Mouse (Mus musculus) kidney, postnatal 0 days (tissue): ENCODE measurements around the gene Gm20696. TPM values are rescaled to one million over a fixed set of nuclear protein-coding genes. Genes with fewer than 3 reads are reported as not detected.

ENCODE experiments used
- ATAC-seq: fragments of 200-750 bp; cut with Nextera tagmentation; replicated peaks from 2 replicates; pipeline ENCODE4 v1.8.0; 2017; ENCODE audit warnings: low read depth, moderate number of reproducible peaks, moderate TSS enrichment, moderate library complexity; ENCODE audit not compliant: low FRiP score
- DNase-seq: peaks from one replicate; pipeline ENCODE4 v3.0.0-alpha.2; 2016; ENCODE audit warnings: low spot score
- H3K27ac ChIP-seq: fragments of 300-500 bp; sonication (generic); 2 replicates; pipeline ENCODE4 v1.5.1; 2014; ENCODE audit warnings: mild to moderate bottlenecking
- H3K27me3 ChIP-seq: fragments of 300-500 bp; sonication (generic); 2 replicates; pipeline ENCODE4 v1.6.1; 2014; ENCODE audit warnings: low read length, mixed read lengths; ENCODE audit not compliant: insufficient read depth
- H3K36me3 ChIP-seq: fragments of 300-500 bp; sonication (generic); 2 replicates; pipeline ENCODE4 v1.6.1; 2014; ENCODE audit warnings: low read length, mixed read lengths; ENCODE audit not compliant: insufficient read depth
- H3K4me1 ChIP-seq: fragments of 300-500 bp; sonication (generic); replicated peaks from 2 replicates; pipeline ENCODE4 v1.6.1; 2014; ENCODE audit warnings: antibody characterized with exemption, low read length, mixed read lengths; ENCODE audit not compliant: insufficient read depth
- H3K4me2 ChIP-seq: fragments of 300-500 bp; sonication (generic); 2 replicates; pipeline ENCODE4 v1.6.1; 2014; ENCODE audit warnings: mild to moderate bottlenecking, low read length, moderate library complexity, mixed read lengths
- H3K4me3 ChIP-seq: fragments of 300-500 bp; sonication (generic); replicated peaks from 2 replicates; pipeline ENCODE4 v1.5.1; 2014; ENCODE audit warnings: low read depth, low read length
- H3K9ac ChIP-seq: fragments of 300-500 bp; sonication (generic); 2 replicates; pipeline ENCODE4 v1.6.1; 2014; ENCODE audit warnings: low read depth, low read length
- H3K9me3 ChIP-seq: fragments of 300-500 bp; sonication (generic); replicated peaks from 2 replicates; pipeline ENCODE4 v1.6.1; 2016; ENCODE audit warnings: low read length, inconsistent platforms, mixed read lengths
- CTCF ChIP-seq: IDR thresholded peaks from 2 replicates; pipeline ENCODE4 v1.5.1; 2016; ENCODE audit warnings: antibody characterized with exemption, low read depth, mild to moderate bottlenecking, moderate library complexity
- WGBS: fragments of 180-500 bp; shearing (Covaris S2); extraction: QIAGEN DNeasy Blood & Tissue Kit; methylation state at CpG from one replicate; pipeline ENCODE4 v1.1.7; 2014; 5-methylcytosine and 5-hydroxymethylcytosine counted together
- polyA plus RNA-seq: library from polyadenylated mRNA; unstranded; fragments of >200 nt; fragmentation: Nextera tagmentation; extraction: Ambion mirVana; gene quantifications from 2 replicates; pipeline ENCODE4 v1.2.1, GENCODE M21; 2015

Gm20696 gene
- polyA plus RNA-seq, 1 experiment from 2014 or later: 1.7 TPM

DNA sequence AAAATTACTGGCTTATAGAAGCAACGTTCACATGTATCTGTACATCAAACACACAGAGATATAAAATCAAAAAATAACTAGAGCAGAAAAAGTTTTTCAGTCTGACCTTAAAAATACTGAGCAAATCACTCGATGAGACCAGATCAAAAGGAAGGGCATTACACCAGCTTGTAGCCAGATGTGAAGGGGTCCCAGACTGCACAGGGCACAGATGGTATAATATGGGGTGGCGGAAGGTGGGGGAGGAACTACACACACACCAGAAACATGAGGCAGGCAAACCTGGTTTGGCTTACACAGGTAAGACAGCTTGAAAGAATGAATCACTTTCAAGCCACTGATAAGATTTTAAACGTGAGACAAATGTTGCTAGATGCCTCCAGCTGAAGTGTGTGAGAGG, 45.4 kb downstream of the Gm20696 start:
- H3K27ac ChIP-seq: no peak overlapping the region
- no peak for TF ChIP-seq CTCF
- H3K27me3 ChIP-seq: no peaks in the 10 kb centered on the region
- H3K36me3 ChIP-seq: no peaks in the 10 kb centered on the region
- DNase-seq (no peak), ATAC-seq (no peak)
- no peak overlapping the region for H3K9ac ChIP-seq
- no peak overlapping the region for H3K4me3 ChIP-seq
- 54% methylated on average over 4 of the region's 4 CpGs for WGBS
- no peaks in the 10 kb centered on the region; the same call in 1 of the 2 replicates for H3K4me1 ChIP-seq
- H3K4me2 ChIP-seq: no peak overlapping the region
- H3K9me3 ChIP-seq: no peaks in the 10 kb centered on the region

DNA sequence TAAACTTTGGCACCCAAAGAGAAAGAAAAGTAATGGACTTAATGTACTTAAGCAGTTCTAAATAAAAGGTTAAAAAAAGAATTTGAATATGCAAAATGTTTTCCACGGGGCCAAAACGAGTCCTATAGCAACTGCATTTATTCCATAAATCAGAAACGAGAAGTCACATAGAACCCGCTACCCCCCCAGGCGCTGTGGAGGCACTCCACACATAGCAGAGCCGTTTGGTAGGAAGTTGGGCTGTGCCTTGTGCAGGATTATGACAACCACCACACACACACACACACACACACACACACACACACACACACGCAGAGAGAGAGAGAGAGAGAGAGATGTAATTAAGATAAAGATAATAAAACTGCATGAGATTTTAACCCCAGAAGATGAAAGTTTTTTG, 46.1 kb downstream of the Gm20696 start:
- Histone ChIP-seq H3K36me3 (no peaks in the 10 kb centered on the region), H3K4me3 (no peak overlapping the region), H3K4me1 (no peaks in the 10 kb centered on the region; the same call in 1 of the 2 replicates), H3K4me2 (no peak overlapping the region), H3K27me3 (no peaks in the 10 kb centered on the region), H3K9me3 (no peaks in the 10 kb centered on the region), H3K9ac (no peak overlapping the region), H3K27ac (no peak overlapping the region)
- 38% methylated on average over 7 of the region's 7 CpGs for WGBS
- DNase-seq (no peak), ATAC-seq (no peak)
- no peak for TF ChIP-seq CTCF

DNA sequence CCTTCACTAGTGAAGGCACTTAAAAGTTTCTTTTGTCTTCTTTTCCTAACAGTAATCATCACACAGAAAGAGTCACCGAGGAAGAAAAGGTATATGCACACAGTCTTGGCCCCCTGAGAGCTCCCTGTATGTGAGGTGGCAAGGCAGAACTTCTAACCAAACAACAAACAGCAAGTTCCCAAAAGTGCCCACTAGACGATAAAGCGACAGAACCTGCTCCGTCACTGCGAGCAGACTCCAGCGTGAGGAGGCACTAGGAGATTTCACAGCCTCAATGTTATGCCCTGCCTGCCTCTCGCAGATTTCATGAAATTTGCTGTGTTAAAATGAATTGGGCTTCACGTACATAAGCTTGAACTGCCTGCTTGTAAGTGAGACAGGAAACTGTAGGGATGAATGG, 46.6 kb downstream of the Gm20696 start:
- no peaks in the 10 kb centered on the region; the same call in 1 of the 2 replicates for H3K4me1 ChIP-seq
- no peak overlapping the region; the same call in 1 of the 2 replicates for H3K27ac ChIP-seq
- no peak overlapping the region for H3K9ac ChIP-seq
- ATAC-seq: no peak
- WGBS: 36% methylated on average over 8 of the region's 8 CpGs
- H3K36me3 ChIP-seq: no peaks in the 10 kb centered on the region
- no peak overlapping the region for H3K4me3 ChIP-seq
- TF ChIP-seq CTCF: no peak
- H3K4me2 ChIP-seq: peak overlapping the region; percentile 21
- H3K27me3 ChIP-seq: no peaks in the 10 kb centered on the region
- no peaks in the 10 kb centered on the region for H3K9me3 ChIP-seq
- DNase-seq: peak; percentile 32

DNA sequence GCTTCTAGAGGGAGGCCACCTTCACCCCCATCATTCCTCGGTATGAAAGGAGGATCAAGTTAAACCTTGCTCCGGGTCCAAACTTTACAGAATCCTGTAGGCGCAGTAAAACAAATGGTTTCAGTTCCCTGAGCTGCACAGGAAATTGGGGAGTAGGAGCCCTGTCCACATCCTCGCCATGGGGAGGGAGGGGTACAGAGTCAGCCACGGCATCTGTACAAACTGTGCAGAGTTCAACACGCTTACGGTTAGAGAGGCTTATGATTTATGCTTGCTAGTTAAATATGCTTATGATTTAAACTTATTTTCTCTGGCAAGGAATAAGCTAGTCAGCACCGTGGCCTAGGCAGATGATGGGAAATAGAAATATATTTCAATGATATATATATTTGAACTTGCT, 47.1 kb downstream of the Gm20696 start:
- H3K36me3 ChIP-seq: no peaks in the 10 kb centered on the region
- no peaks in the 10 kb centered on the region for H3K27me3 ChIP-seq
- ATAC-seq: no peak; the same call in 1 of the 2 replicates
- TF ChIP-seq CTCF: no peak
- H3K4me1 ChIP-seq: no peaks in the 10 kb centered on the region; the same call in 1 of the 2 replicates
- peak overlapping the region; percentile 21 for H3K4me2 ChIP-seq
- no peak overlapping the region for H3K27ac ChIP-seq
- no peaks in the 10 kb centered on the region for H3K9me3 ChIP-seq
- H3K4me3 ChIP-seq: no peak overlapping the region
- peak; percentile 95 for DNase-seq
- 14% methylated on average over 8 of the region's 8 CpGs for WGBS
- H3K9ac ChIP-seq: no peak overlapping the region

DNA sequence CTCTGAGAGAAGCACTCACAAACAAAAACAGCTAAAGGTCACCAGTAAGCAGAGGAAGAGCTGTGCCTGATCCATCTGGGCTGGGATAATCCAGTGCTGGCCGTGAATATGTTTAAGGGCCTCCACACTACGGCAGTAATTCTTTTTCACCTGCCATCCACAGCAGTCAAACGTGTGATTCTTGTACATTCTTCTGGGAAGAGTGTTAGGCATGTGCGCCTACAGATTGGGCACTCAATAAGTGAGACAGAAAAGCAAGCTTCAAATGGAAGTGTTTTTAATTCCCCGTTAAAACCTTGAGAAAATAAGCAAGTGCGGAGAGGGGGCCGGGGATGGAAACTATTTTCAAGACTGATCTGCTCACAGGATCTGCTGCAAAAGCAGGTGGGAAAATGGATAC, 48.7 kb downstream of the Gm20696 start:
- no peak overlapping the region for H3K4me2 ChIP-seq
- no peaks in the 10 kb centered on the region for H3K27me3 ChIP-seq
- no peak overlapping the region for H3K4me3 ChIP-seq
- no peak for TF ChIP-seq CTCF
- 67% methylated on average over 7 of the region's 7 CpGs for WGBS
- ATAC-seq (no peak), DNase-seq (no peak)
- no peaks in the 10 kb centered on the region for H3K9me3 ChIP-seq
- H3K27ac ChIP-seq: no peak overlapping the region
- no peaks in the 10 kb centered on the region for H3K36me3 ChIP-seq
- no peak overlapping the region for H3K9ac ChIP-seq
- H3K4me1 ChIP-seq: no peaks in the 10 kb centered on the region; the same call in 1 of the 2 replicates

DNA sequence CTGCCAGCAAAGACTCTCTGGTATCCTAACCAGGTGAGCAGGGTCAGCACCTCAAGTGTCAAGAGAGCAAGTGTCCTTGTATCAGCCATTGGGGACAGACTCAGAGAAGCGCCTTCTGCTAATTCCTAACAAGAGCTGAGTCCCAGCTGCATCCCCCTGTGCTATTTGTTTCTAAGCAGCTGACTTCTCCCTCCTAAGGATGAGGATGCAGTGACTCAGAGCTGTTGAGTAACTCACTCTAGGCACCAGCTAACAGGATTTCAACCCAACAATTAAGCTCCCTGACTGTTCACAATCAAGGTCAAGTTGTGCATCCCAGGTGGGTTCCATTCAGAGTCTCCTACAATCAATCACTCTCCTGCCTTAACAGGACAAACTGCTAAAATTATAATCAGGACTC, 49.2 kb downstream of the Gm20696 start:
- Histone ChIP-seq H3K36me3 (no peaks in the 10 kb centered on the region), H3K4me3 (no peak overlapping the region), H3K4me1 (no peaks in the 10 kb centered on the region; the same call in 1 of the 2 replicates), H3K27ac (no peak overlapping the region), H3K9me3 (no peaks in the 10 kb centered on the region), H3K4me2 (no peak overlapping the region), H3K9ac (no peak overlapping the region), H3K27me3 (no peaks in the 10 kb centered on the region)
- 96% methylated on average over 1 of the region's 1 CpGs for whole genome bisulfite sequencing
- ATAC-seq: no peak
- no peak for DNase-seq
- TF ChIP-seq CTCF: no peak

DNA sequence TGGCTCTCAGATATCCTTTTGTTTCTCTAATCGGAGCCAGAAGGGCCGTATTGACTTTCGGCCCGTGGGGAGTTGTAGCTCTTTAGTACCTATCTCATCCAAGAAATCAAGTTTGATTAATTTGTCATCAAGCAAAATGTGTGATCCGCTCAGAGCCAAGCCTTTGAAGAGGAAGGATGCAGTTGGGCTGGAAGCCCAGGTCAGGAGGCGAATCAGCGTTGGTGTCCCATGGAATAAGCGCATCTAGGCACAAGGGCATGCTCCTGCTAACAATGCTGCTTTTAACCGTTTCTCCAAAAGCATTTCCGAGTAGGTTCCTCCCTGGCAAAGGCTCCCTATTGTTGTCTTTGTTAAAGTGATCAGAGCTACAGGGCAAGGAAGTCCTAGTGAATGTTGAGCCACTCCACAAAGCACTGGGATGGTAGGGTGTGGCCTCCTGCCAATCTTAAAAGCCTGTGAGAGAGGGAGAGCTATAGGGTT, 51.3 kb downstream of the Gm20696 start:
- ATAC-seq: no peak
- DNase-seq: peak; percentile 48
- Histone ChIP-seq H3K4me1 (no peaks in the 10 kb centered on the region; the same call in 1 of the 2 replicates), H3K4me2 (0 out of 2 replicates have a peak overlapping the region, but pooled peaks have one; percentile 2), H3K27ac (no peak overlapping the region), H3K36me3 (no peaks in the 10 kb centered on the region), H3K4me3 (no peak overlapping the region), H3K9ac (no peak overlapping the region), H3K27me3 (no peaks in the 10 kb centered on the region), H3K9me3 (no peaks in the 10 kb centered on the region)
- WGBS: 26% methylated on average over 10 of the region's 10 CpGs
- TF ChIP-seq CTCF: no peak
